Mouse (Mus musculus): ENCODE data around the gene Cel. TPM values are rescaled to one million over a fixed set of nuclear protein-coding genes. Genes with fewer than 3 reads are reported as not detected.
"Not testable (repeated sequence)": the region's sequence is repeated elsewhere in the genome, so short reads cannot be mapped to it uniquely, and the experiment has no call there.

The Cel gene
- polyA plus RNA-seq, 1 experiment from 2014 or later = not detected

DNA sequence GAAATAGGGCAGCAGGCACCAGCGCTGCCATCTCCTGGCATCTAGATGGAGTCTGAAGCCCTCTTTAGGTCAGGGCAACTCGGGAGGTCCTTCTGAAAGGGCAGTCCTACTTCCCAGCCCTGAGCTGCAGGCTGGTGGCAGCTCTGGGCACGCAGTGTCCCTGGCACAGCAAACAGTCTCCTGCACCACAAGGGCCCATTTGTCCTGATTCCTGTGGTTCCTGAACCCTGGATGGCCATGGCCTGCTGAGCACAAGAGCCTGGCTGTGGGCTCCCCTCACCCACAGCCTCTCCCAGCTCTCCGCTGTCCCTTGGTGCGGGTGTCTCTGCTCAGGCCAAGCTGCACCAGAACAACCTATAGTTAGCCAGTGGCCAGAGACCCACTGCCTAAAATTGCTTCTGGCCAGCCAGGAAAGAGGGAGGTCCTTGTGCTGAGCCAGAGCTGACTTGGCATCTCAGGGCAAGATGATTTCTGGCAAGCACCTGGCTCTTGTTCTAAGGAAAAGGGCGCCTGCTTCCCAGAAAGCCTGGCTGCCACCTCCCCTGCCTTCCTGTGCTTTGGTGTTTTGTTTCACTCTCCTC is 41.5 kb downstream of the Cel start:
- peaks cover 13% of the 10 kb centered on the region for H3K36me3 ChIP-seq (replicated peaks)
- WGBS = 89% methylated on average over 6 of the region's 6 CpGs
- no peak overlapping the region for H3K27ac ChIP-seq
- H3K27me3 ChIP-seq (ENCODE audit: poor library complexity, severe bottlenecking) = no peaks in the 10 kb centered on the region
- H3K9me3 ChIP-seq = no peaks in the 10 kb centered on the region
- H3K4me1 ChIP-seq = peaks cover 75% of the 10 kb centered on the region
- DNase-seq (ENCODE audit: extremely low spot score, low spot score) = no peak
- no peak overlapping the region for H3K4me3 ChIP-seq

DNA sequence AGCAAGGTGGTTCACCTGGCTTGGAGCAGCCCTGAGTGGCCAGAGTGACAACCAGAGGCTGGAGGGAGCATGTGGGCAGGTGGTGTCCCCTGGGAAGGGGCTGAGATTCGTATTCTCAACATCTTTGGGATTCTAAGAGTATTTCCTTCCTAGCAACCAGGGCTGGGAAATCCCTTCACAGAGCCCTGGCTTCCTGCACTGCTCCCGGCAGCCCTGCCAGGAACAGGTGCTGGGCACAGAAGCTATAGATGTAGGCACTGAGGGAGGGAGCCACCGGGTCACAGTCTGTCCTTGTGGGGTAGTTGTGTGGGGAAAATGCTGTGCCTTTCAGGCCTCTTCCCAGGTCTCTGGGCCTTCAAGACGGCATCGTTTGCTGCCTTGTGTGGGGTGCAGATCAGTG is 42.6 kb downstream of the Cel start:
- DNase-seq (ENCODE audit: extremely low spot score, low spot score) = no peak
- Histone ChIP-seq H3K36me3 (replicated peaks) (peaks cover 16% of the 10 kb centered on the region), H3K4me3 (no peak overlapping the region), H3K4me1 (peaks cover 69% of the 10 kb centered on the region), H3K27me3 (ENCODE audit: poor library complexity, severe bottlenecking) (no peaks in the 10 kb centered on the region), H3K9me3 (no peaks in the 10 kb centered on the region), H3K27ac (0 out of 2 replicates have a peak overlapping the region, but pooled peaks have one; percentile 4)
- WGBS = 69% methylated on average over 5 of the region's 5 CpGs

DNA sequence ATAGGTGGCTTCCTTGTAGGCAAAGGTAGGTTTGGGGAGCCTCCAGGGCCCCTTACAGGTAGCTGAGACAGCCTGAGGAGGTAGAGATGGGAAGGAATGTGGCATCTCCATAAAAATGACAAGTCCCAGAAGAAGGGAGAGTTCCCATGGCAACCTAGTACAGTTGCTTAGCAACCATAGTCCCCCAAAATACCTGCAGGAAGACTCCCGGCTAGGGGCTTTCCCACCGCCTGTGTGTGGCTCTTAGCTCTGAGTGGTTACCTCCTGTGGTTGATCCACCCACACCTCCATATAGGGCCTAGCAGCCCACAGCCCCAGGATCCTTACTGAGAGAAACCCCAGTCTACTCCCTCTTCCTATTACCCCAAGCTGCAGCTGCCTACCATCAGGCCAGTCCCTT is 45.0 kb downstream of the Cel start:
- DNase-seq (ENCODE audit: extremely low spot score, low spot score) = no peak
- Histone ChIP-seq H3K4me3 (no peak overlapping the region), H3K36me3 (replicated peaks) (peaks cover 16% of the 10 kb centered on the region), H3K27me3 (ENCODE audit: poor library complexity, severe bottlenecking) (no peaks in the 10 kb centered on the region), H3K27ac (no peak overlapping the region), H3K9me3 (no peaks in the 10 kb centered on the region), H3K4me1 (peaks cover 67% of the 10 kb centered on the region)
- 42% methylated on average over 2 of the region's 2 CpGs for WGBS

DNA sequence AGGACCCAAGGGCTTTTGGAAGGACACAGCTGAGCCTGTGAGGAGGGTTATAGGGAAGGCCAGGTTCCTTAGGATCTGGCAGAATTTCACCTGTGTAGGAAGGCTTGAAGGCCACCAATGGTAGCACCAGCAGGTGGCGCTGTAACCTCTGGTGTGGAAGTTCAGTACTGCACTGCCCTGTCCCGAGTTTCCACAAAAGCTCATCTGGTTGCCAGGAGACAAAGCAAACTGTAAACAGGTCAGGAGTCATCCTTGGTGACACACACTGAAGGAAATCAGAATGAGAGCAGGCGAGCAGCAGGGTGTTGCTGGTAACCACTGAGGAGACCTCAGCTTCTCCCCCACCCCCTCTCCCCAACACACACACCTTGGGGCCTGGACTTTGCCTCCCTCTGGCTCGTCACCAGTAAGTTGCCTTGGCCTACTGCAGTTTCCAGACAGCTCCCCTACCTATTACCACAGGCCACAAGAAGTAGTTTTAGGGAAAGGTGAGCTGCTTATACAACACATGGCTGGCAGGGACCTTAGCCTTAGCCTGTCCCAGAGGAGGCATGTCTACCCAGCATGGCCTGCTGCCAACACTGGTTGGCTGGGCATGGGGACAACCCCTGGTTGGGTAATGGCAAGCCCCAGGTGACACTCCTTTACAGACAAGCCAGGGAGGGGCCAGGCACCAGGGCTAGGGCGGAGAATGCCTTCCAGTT is 45.8 kb downstream of the Cel start:
- Histone ChIP-seq H3K4me1 (peaks cover 73% of the 10 kb centered on the region), H3K36me3 (replicated peaks) (peaks cover 15% of the 10 kb centered on the region), H3K27ac (0 out of 2 replicates have a peak overlapping the region, but pooled peaks have one; percentile 6), H3K4me3 (no peak overlapping the region), H3K9me3 (no peaks in the 10 kb centered on the region), H3K27me3 (ENCODE audit: poor library complexity, severe bottlenecking) (peaks cover 6% of the 10 kb centered on the region)
- WGBS = 45% methylated on average over 5 of the region's 5 CpGs
- peak; percentile 68 for DNase-seq (ENCODE audit: extremely low spot score, low spot score)

DNA sequence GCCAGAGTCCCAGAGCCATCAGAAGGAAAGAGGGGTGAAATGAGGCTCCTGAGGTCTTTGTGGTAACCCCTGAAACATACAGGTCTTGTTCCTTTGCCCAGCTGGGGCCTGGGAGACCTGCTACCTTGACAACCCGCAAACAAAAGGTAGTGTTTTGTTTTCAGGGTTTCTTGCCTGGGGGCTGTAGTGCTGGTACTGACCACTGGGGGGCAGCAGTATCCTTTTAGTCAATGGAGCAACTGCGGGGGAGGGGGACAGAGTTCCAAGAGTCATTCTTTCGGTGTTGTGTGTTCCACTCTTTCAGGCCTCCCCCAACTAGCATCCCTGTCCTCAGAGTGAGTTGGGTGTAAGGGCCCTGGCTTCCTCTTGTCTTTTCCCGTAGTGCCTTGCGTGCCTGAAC is 48.7 kb downstream of the Cel start:
- 19% methylated on average over 5 of the region's 5 CpGs for WGBS
- H3K4me3 ChIP-seq = peak overlapping the region; percentile 79

DNA sequence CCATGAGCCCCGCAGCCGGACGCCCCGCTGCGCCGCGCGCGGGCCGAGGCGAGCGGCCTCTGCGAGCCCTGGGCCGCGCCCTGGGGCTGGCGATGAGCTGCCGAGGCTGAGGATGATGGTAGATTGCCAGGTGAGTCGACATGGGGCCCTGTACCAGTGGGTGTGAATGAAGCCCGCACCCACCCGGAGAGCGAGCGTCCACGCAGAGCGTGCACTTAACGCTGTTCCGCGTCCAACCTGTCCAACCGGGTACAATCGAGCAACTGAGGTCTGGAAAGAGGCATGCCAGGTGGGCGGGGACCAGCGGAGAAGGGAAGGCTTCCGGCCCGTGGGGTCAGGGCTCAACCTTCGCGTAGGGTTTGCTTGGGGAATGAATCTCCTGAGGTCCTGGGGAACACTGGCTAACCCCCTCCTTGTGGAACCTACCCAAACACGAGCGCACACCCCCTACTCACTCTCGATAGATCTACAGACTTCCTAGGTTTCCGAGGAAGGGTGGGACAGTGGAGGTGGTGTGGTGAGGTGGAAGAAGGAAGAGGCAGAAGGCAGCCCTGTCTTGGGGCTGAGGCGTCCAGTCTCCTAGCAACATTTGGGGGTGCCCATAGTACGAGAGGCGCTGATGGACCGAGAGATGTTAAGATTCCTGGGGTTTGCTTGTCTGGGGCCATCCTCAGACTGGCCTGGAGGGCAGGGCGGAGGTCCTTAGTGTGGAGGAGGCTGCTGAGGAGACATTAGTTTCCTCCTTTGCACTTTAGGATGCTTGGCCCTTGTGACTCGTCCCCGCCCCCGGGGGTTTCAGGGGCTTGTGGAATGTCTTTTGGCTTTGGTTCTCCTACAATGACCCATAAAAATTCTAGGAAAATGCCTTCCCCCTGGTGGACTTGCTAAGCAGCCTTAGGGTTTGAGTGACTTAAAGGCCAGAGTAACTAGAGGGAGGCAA is 49.5 kb downstream of the Cel start:
- Histone ChIP-seq H3K27me3 (ENCODE audit: poor library complexity, severe bottlenecking) (peaks cover 23% of the 10 kb centered on the region), H3K4me3 (peak overlapping the region; percentile 79), H3K4me1 (peaks cover 52% of the 10 kb centered on the region), H3K36me3 (replicated peaks) (0 out of 2 replicates have a peak, but pooled peaks cover 9% of the 10 kb centered on the region), H3K27ac (peak overlapping the region; percentile 89), H3K9me3 (no peaks in the 10 kb centered on the region)
- no peak for DNase-seq (ENCODE audit: extremely low spot score, low spot score)
- WGBS = 6% methylated on average over 47 of the region's 47 CpGs

More for the DNA sequence above, 48.7 kb downstream of the Cel start:
- Histone ChIP-seq H3K9me3 (no peaks in the 10 kb centered on the region), H3K27ac (peak overlapping the region; percentile 89), H3K36me3 (replicated peaks) (0 out of 2 replicates have a peak, but pooled peaks cover 9% of the 10 kb centered on the region), H3K4me1 (peaks cover 57% of the 10 kb centered on the region), H3K27me3 (ENCODE audit: poor library complexity, severe bottlenecking) (peaks cover 23% of the 10 kb centered on the region)
- peak; percentile 87 for DNase-seq (ENCODE audit: extremely low spot score, low spot score)

DNA sequence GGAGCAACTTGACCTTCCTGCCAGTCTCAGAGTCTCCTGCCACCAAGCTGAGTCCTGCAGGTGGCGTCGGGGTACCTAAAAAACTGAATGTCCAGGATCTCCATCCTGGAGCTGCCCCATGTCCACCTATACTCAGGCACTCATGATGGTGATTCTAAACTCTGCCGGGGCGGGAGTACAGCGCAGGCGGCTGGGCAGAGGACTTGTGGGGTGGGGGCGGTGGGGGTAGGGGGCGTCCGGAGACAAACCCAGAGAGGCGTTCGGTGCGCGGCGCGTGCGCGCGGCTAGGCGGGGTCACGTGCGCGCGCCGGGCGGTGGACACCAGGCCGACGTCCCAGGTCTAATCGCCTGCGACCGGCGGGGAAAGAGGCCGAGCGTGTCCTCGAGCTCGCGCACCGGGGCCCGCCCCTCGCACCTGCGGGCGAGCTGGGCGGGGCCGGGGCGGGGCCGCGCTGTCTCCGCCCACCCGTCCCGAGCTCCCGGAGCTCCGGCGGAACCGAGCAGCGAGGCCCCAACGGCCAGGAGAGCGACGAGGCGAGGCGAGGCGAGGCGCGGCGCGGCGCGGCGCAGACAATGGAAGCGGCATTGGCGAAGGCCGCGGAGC is 50.3 kb downstream of the Cel start, which contains the start of gene Ralgds:
TSS of gene Ralgds (plus strand) at position 328 of the 604 bp plus-strand sequence.
- H3K9me3 ChIP-seq = no peaks in the 10 kb centered on the region
- peaks cover 44% of the 10 kb centered on the region for H3K4me1 ChIP-seq
- peaks cover 23% of the 10 kb centered on the region for H3K27me3 ChIP-seq (ENCODE audit: poor library complexity, severe bottlenecking)
- H3K36me3 ChIP-seq (replicated peaks) = 0 out of 2 replicates have a peak, but pooled peaks cover 9% of the 10 kb centered on the region
- WGBS = under 1% methylated on average over 64 of the region's 71 CpGs
- peak within 1 kb of the TSS; percentile 79 for H3K4me3 ChIP-seq
- H3K27ac ChIP-seq = peak within 1 kb of the TSS; percentile 89
- peak; percentile 79 for DNase-seq (ENCODE audit: extremely low spot score, low spot score)

DNA sequence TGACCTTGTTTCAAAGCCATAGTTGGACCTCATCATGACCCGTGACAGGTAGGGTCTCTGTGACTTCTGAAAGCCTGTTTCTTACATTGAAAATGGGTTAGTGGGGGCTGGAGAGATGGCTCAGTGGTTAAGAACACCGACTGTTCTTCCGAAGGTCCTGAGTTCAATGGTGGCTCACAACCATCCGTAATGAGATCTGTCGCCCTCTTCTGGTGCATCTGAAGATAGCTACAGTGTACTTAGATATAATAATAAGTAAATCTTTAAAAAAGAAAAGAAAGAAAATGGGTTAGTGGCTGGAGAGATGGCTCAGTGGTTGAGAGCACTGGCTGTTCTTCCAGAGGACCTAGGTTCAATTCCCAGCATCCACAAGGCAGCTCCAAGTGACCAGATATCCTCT is 51.6 kb downstream of the Cel start:
- not testable (repeated sequence) for H3K4me3 ChIP-seq; DNase-seq (ENCODE audit: extremely low spot score, low spot score); H3K36me3 ChIP-seq (replicated peaks); H3K9me3 ChIP-seq; H3K27ac ChIP-seq
- Histone ChIP-seq H3K4me1 (peaks cover 33% of the 10 kb centered on the region), H3K27me3 (ENCODE audit: poor library complexity, severe bottlenecking) (peaks cover 23% of the 10 kb centered on the region)
- 49% methylated on average over 5 of the region's 5 CpGs for WGBS

DNA sequence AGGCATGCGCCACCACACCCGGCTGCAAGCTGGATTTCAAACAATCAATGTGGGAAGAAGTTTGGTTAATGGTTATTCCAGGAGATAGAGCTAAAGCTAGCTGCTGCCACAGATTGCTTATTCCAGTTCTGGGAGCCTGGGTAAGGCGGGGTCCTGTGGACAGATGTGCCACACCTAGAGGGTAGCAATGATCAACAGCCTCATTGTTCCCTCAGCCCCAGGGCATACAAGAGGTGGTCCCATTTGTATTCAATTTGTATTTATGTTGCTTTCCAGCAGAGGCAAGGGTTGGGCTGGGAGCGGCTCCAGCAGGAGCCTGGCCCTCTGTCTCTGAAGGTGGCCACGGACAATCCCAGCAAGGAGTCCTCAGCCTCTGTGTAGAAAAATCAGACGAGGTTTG is 56.9 kb downstream of the Cel start:
- no peak overlapping the region for H3K27ac ChIP-seq
- no peak for DNase-seq (ENCODE audit: extremely low spot score, low spot score)
- H3K4me3 ChIP-seq = no peak overlapping the region
- no peaks in the 10 kb centered on the region for H3K9me3 ChIP-seq
- no peaks in the 10 kb centered on the region for H3K4me1 ChIP-seq
- H3K27me3 ChIP-seq (ENCODE audit: poor library complexity, severe bottlenecking) = peaks cover 7% of the 10 kb centered on the region
- WGBS = 84% methylated on average over 6 of the region's 6 CpGs
- H3K36me3 ChIP-seq (replicated peaks) = no peaks in the 10 kb centered on the region

DNA sequence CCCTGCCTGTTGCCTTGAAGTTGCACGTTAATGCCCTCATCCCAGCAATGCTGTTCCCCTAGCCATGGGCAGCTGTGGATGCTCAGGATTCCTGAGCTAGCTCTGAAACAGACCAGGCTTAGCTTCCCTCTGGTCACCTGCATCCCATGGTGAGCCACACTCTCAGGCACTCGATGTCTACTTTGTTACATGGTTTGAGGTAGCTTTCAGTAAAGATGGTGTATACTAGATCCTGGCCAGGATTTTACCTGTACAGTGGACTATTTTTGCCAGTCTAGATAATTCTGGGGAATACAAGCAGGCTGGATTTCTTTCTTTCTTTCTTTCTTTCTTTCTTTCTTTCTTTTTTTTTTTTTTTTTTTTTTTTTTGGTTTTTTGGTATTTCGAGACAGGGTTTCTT is 57.4 kb downstream of the Cel start, which contains the start of gene Gm10134:
TSS of gene Gm10134 (plus strand) at position 301 of the 400 bp plus-strand sequence.
- Histone ChIP-seq H3K27me3 (ENCODE audit: poor library complexity, severe bottlenecking) (peaks cover 2% of the 10 kb centered on the region), H3K9me3 (no peaks in the 10 kb centered on the region), H3K27ac (no peak within 1 kb of the TSS), H3K36me3 (replicated peaks) (no peaks in the 10 kb centered on the region), H3K4me3 (no peak within 1 kb of the TSS), H3K4me1 (no peaks in the 10 kb centered on the region)
- no peak for DNase-seq (ENCODE audit: extremely low spot score, low spot score)
- 80% methylated on average over 3 of the region's 3 CpGs for WGBS
